Mouse (Mus musculus): Measurements from ENCODE around the gene Nbeal1.
"Not testable (repeated sequence)": the region's sequence is repeated elsewhere in the genome, so short reads cannot be mapped to it uniquely, and the experiment has no call there.

Gene Nbeal1

GRCm38 (mm10) chr1:60179932-60180783, at the start of gene Nbeal1:
Gene Nbeal1, plus strand, starts transcription at chr1:60180599.
- DNase-seq (ENCODE audit: low spot score in 2 of 2) = peak; percentile 97 to 98

GRCm38 (mm10) chr1:60137346-60137745, 43.1 kb upstream of the Nbeal1 start:
- no peak for DNase-seq (ENCODE audit: low spot score in 2 of 2)

DNA sequence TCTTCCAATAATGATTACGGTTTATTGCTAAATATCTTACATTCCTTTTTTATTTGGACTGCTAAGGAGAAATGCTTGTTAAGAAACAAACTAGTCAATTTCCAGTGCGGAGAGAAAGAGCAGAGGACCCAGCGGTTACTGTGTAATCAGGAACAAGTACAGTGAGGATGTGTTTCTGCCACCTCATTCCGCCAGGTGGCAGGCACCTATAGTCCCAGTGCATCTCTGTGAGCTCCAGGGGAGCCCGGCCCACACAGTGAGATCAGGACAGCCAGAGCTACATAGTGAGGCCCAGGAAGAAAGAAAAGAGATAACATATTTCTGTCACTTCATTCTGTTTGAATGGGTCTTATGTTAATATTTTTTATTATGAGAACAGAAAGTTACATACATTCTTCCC, 27.7 kb upstream of the Nbeal1 start:
- no peak for DNase-seq (ENCODE audit: low spot score in 2 of 2)

- no peak for DNase-seq (ENCODE audit: low spot score in 2 of 2)
Observed at GRCm38 (mm10) chr1:60156651-60157050, 23.7 kb upstream of the Nbeal1 start.

- DNase-seq (ENCODE audit: low spot score in 2 of 2) = peak in 1 of 2 experiments; percentile 28
Observed at GRCm38 (mm10) chr1:60158411-60158810, 22.0 kb upstream of the Nbeal1 start.

- DNase-seq (ENCODE audit: low spot score in 2 of 2) = no peak
Observed at GRCm38 (mm10) chr1:60163676-60164075, 16.7 kb upstream of the Nbeal1 start.

GRCm38 (mm10) chr1:60169626-60170025, 10.8 kb upstream of the Nbeal1 start:
- DNase-seq (ENCODE audit: low spot score in 2 of 2) = no peak

- no peak for DNase-seq (ENCODE audit: low spot score in 2 of 2)
Observed at GRCm38 (mm10) chr1:60170251-60170650, 10.1 kb upstream of the Nbeal1 start.

DNA sequence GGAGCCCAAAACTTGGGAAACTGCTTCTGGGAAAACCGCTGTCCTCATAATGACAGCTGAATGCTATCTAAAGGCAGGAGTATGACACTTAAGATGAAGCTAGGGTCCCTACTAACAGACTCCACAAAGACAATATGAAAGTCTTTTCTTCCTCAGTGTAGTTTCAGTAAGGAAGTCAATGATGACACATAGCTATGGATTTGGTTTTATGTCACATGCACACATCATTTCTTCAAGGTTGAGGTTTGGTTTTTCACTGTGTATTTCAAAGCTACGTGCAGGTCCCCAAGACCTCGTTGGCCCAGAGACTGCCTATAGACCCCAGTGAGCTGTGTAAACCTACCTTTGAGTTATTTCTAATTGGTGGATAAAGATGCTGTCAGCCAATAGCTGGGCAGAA, 7.3 kb upstream of the Nbeal1 start:
- no peak for DNase-seq (ENCODE audit: low spot score in 2 of 2)

- DNase-seq (ENCODE audit: low spot score in 2 of 2) = not testable (repeated sequence)
Observed at GRCm38 (mm10) chr1:60177814-60178213, 2.6 kb upstream of the Nbeal1 start.

DNA sequence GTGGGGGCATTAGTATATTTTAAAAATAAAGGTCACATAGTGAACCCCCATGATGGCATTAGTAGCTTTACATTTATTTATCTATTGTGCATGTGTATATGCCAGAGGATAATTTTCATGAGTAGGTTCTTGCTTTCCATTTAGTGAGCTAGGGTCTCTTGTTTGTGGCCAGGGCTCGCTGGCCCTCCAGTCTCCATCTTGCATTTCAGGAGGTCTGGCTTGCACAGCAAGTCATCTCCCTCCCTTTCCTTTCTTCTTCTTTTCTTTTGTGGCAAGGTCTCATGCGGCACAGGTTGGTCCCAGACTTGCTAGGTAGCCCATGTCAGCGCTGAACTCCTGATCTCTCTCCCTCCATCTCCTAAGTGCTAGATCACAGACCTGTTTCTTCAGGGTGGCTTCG, 1.0 kb upstream of the Nbeal1 start:
- DNase-seq (ENCODE audit: low spot score in 2 of 2) = no peak

- no peak for DNase-seq (ENCODE audit: low spot score in 2 of 2)
Observed at GRCm38 (mm10) chr1:60180784-60181221, 404 bp downstream of the Nbeal1 start.

GRCm38 (mm10) chr1:60188454-60188853, 8.1 kb downstream of the Nbeal1 start:
- DNase-seq (ENCODE audit: low spot score in 2 of 2) = no peak

DNA sequence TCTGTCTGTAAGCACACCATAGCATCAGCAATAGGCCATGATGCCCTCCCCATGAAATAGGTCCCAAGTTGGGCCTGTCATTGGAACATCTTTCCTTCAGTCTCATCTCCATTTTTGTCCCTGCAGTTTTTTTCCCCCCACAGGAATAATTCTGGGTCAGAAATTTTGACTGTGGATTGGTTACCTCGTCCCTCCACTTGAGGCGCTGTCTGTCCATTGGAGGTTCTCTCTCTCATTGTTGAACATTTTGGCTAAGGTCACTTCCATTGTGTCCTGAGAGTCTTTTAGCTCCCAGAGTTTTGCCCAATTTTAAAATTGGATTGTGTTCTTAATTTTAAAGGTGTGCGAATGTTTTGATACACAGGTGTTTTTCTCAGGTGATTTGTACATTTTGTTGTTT, 16.4 kb downstream of the Nbeal1 start:
- DNase-seq (ENCODE audit: low spot score in 2 of 2) = no peak

GRCm38 (mm10) chr1:60199006-60199405, 18.6 kb downstream of the Nbeal1 start:
- DNase-seq (ENCODE audit: low spot score in 2 of 2) = no peak

- DNase-seq (ENCODE audit: low spot score in 2 of 2) = no peak
Observed at GRCm38 (mm10) chr1:60236261-60236660, 55.9 kb downstream of the Nbeal1 start.

DNA sequence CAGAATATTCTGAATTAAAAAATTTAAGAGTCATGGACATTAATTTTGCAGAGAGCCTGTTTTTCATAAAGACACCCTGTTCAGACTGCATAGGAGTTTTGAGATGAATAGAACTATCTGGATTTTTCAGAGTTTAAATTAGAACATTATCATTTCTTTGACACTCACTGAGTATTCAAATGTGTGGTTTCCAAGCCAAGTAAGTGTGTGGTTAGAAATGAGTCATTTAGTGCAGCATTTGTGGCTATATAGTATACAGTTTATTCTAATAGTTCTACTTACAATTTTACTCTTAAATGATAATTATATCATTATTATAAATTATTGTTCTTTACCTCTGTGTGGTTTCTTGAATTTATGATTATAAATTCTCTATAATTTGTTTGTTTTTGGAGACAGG, 60.0 kb downstream of the Nbeal1 start:
- no peak for DNase-seq (ENCODE audit: low spot score in 2 of 2)

GRCm38 (mm10) chr1:60268113-60268512, 87.7 kb downstream of the Nbeal1 start:
- DNase-seq (ENCODE audit: low spot score in 2 of 2) = no peak

DNA sequence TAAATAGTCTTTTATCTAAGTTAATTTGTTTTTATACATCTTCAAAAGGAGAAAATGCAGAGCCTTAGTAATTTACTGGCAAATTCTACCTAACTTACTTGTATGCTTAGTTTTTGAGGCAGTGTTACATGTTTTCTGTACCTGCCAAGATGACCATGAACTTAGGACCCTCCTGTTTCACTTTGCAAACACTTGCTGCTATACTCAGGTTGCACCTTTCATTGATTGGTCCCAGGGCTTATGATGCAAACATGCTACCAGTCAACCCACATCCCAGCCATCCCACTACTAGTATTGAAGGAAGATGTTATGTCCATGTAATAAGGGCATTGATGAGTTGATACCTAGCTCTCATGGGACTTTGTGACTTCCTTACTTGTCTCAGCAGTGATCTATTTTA, 88.9 kb downstream of the Nbeal1 start:
- no peak for DNase-seq (ENCODE audit: low spot score in 2 of 2)

DNA sequence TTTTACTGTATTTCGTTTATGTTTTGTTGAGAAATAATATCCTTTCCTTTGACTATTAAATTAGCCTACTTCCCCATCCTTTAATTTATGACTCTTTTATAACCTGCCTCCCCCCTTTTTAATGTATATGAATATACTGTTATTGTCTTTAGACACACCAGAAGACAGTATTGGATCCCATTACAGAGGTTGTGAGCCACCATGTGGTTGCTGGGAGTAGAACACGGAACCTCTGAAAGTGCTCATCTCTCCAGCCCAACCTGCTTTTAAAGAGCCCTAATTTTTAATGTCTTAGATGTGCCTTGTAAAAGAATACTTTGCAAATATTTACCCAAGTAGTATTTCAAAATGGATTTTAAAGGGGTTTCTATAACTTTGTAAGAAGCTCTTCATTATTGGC, 92.1 kb downstream of the Nbeal1 start:
- peak in 1 of 2 experiments; percentile 0 for DNase-seq (ENCODE audit: low spot score in 2 of 2)

DNA sequence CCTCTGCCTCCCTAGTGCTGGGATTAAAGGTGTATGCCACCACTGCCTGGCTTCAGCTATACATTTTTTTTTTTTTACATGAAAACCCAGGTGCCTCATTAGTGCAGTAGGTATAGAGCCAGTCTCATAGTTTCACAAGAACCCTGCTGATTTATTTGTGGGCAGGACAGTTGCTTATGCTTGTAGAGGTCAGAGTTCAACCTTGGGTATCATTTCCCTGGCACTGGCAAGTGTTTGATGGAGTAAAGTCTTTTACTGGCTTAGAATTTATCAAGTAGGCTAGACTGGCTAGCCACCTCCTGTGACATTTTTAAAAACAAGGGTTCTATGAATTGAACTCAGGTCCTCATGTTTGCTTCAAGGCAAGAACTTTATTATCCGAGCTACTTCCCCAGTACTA, 113.5 kb downstream of the Nbeal1 start:
- DNase-seq (ENCODE audit: low spot score in 2 of 2) = no peak

- DNase-seq (ENCODE audit: low spot score in 2 of 2) = peak; percentile 63 to 79
Observed at GRCm38 (mm10) chr1:60342808-60343629, 162.6 kb downstream of the Nbeal1 start, which contains the start of gene Cyp20a1. Gene Cyp20a1, plus strand, starts transcription at chr1:60343323.
